Mouse (Mus musculus) ES-E14 (cell line): ENCODE data around the gene Enah.

Experiments
- CHD2 ChIP-seq: IDR thresholded peaks from 2 replicates; pipeline ENCODE4 v1.6.1; 2014; ENCODE audit warnings: mild to moderate bottlenecking, low read depth, low read length, inconsistent platforms
- HCFC1 ChIP-seq: IDR thresholded peaks from 2 replicates; pipeline ENCODE4 v1.6.1; 2012; ENCODE audit warnings: low read length, inconsistent platforms, borderline replicate concordance; ENCODE audit not compliant: insufficient read depth
- MAFK ChIP-seq: IDR thresholded peaks from 2 replicates; pipeline ENCODE4 v1.6.1; 2014; ENCODE audit warnings: mild to moderate bottlenecking, low read depth, low read length, inconsistent platforms; ENCODE audit not compliant: insufficient read depth
- ZC3H11A ChIP-seq: IDR thresholded peaks from 2 replicates; pipeline ENCODE4 v1.6.1; 2012; ENCODE audit warnings: low read depth, mild to moderate bottlenecking, inconsistent platforms, low read length, borderline replicate concordance
- ZNF384 ChIP-seq: IDR thresholded peaks from 2 replicates; pipeline ENCODE4 v1.6.1; 2012; ENCODE audit warnings: low read depth, low read length, inconsistent platforms

DNA sequence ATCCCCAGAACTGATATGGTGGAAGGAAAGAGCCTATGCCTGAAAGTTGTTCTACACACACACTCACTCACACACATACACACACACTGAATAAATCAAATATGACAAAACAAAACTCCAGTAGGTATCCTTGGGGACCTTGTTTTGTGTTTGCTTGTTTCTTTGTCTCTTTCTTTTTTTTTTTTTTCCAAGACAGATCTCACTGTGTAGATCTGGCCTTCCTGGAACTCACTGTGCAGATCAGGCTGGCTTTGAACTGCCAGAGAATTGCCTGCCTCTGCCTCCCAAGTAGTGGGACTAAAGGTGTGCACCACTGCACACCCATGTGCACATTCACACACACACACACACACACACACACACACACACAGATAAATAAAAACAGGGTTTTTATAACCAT is 12.0 kb upstream of the Enah start:
- no peak for TF ChIP-seq CHD2
- no peak for TF ChIP-seq MAFK
- peak; percentile 71 for TF ChIP-seq ZNF384
- TF ChIP-seq HCFC1: no peak
- TF ChIP-seq ZC3H11A: no peak
